Mouse (Mus musculus) stomach, embryonic 14.5 days (tissue): ENCODE measurements at regions not wholly inside any gene's neighbourhood (a gene's known extent, or its start where the extent isn't known, plus 50 kb on each side); places are given as distances from the start of the nearest gene placed in this dataset.

Experiments used
- ATAC-seq: fragments of 200-750 bp; cut with Nextera tagmentation; 2 replicates; pipeline ENCODE4 v1.8.0; 2017; ENCODE audit warnings: low read depth, moderate TSS enrichment; ENCODE audit not compliant: insufficient number of reproducible peaks, insufficient read depth, low FRiP score
- H3K27ac ChIP-seq: fragments of 300-500 bp; sonication (generic); 2 replicates; pipeline ENCODE4 v1.5.1; 2014; ENCODE audit warnings: mild to moderate bottlenecking, low read length, moderate library complexity, mixed read lengths
- H3K27me3 ChIP-seq: fragments of 300-500 bp; sonication (generic); 2 replicates; pipeline ENCODE4 v1.6.1; 2014; ENCODE audit warnings: low read length, control low read depth, mixed read lengths; ENCODE audit not compliant: control insufficient read depth, insufficient read depth
- H3K36me3 ChIP-seq: fragments of 300-500 bp; sonication (generic); 2 replicates; pipeline ENCODE4 v1.6.1; 2014; ENCODE audit warnings: mild to moderate bottlenecking, control low read depth, low read length, moderate library complexity, mixed read lengths; ENCODE audit not compliant: control insufficient read depth, insufficient read depth
- H3K4me1 ChIP-seq: fragments of 300-500 bp; sonication (generic); 2 replicates; pipeline ENCODE4 v1.6.1; 2014; ENCODE audit warnings: low read length, control low read depth, mixed read lengths; ENCODE audit not compliant: control insufficient read depth, insufficient read depth
- H3K4me2 ChIP-seq: fragments of 300-500 bp; sonication (generic); replicated peaks from 2 replicates; pipeline ENCODE4 v1.6.1; 2014; ENCODE audit warnings: low read depth, low read length, control low read depth
- H3K4me3 ChIP-seq: fragments of 300-500 bp; sonication (generic); 2 replicates; pipeline ENCODE4 v1.5.1; 2014; ENCODE audit warnings: low read depth, low read length, control low read depth
- H3K9ac ChIP-seq: fragments of 300-500 bp; sonication (generic); replicated peaks from 2 replicates; pipeline ENCODE4 v1.6.1; 2014; ENCODE audit warnings: low read depth, mild to moderate bottlenecking, control low read depth, low read length, moderate library complexity, mixed read lengths
- H3K9me3 ChIP-seq: fragments of 300-500 bp; sonication (generic); 2 replicates; pipeline ENCODE4 v1.6.1; 2016; ENCODE audit warnings: low read depth, low read length, control low read depth; ENCODE audit not compliant: control insufficient read depth
- WGBS: fragments of 180-500 bp; shearing (Covaris S2); extraction: QIAGEN DNeasy Blood & Tissue Kit; methylation state at CpG from one replicate; pipeline ENCODE4 v1.1.7; 2014; 5-methylcytosine and 5-hydroxymethylcytosine counted together

GRCm38 (mm10) chr2:117769402-117770114 is 342.1 kb upstream of the Thbs1 start:
- Histone ChIP-seq H3K27ac (no peak overlapping the region; the same call in 1 of the 2 replicates), H3K9me3 (no peaks in the 10 kb centered on the region), H3K36me3 (no peaks in the 10 kb centered on the region), H3K4me1 (no peaks in the 10 kb centered on the region; the same call in 1 of the 2 replicates), H3K9ac (no peak overlapping the region), H3K4me2 (no peak overlapping the region), H3K27me3 (no peaks in the 10 kb centered on the region), H3K4me3 (no peak overlapping the region)
- 30% methylated on average over 7 of the region's 7 CpGs for WGBS
- no peak for ATAC-seq

- Histone ChIP-seq H3K4me1 (no peaks in the 10 kb centered on the region; the same call in 1 of the 2 replicates), H3K9me3 (no peaks in the 10 kb centered on the region), H3K36me3 (no peaks in the 10 kb centered on the region), H3K4me3 (no peak overlapping the region), H3K27me3 (no peaks in the 10 kb centered on the region), H3K9ac (no peak overlapping the region), H3K27ac (peak overlapping the region; percentile 46; the same call in 1 of the 2 replicates), H3K4me2 (no peak overlapping the region)
- WGBS, result 60% methylated on average over 3 of the region's 3 CpGs
- no peak for ATAC-seq
These were observed 341.6 kb upstream of the Thbs1 start for GRCm38 (mm10) chr2:117770115-117770485.

- no peak overlapping the region for H3K4me3 ChIP-seq
- no peaks in the 10 kb centered on the region for H3K27me3 ChIP-seq
- 90% methylated on average over 3 of the region's 3 CpGs for WGBS
These were observed 331.4 kb upstream of the Thbs1 start for GRCm38 (mm10) chr2:117780287-117780686.

GRCm38 (mm10) chr2:117780816-117781215 is 330.9 kb upstream of the Thbs1 start:
- 80% methylated on average over 7 of the region's 7 CpGs for WGBS
- Histone ChIP-seq H3K27ac (no peak overlapping the region), H3K4me1 (0 out of 2 replicates have a peak, but pooled peaks cover under 1% of the 10 kb centered on the region), H3K36me3 (no peaks in the 10 kb centered on the region), H3K4me3 (no peak overlapping the region), H3K4me2 (no peak overlapping the region), H3K9me3 (no peaks in the 10 kb centered on the region), H3K9ac (no peak overlapping the region), H3K27me3 (no peaks in the 10 kb centered on the region)
- ATAC-seq, result no peak

More at GRCm38 (mm10) chr2:117780287-117780686, 331.4 kb upstream of the Thbs1 start:
- no peak for ATAC-seq
- H3K27ac ChIP-seq, result no peak overlapping the region
- no peaks in the 10 kb centered on the region for H3K4me1 ChIP-seq
- no peaks in the 10 kb centered on the region for H3K9me3 ChIP-seq
- H3K9ac ChIP-seq, result no peak overlapping the region
- H3K4me2 ChIP-seq, result no peak overlapping the region
- H3K36me3 ChIP-seq, result no peaks in the 10 kb centered on the region

GRCm38 (mm10) chr2:117787321-117787720 is 324.4 kb upstream of the Thbs1 start:
- Histone ChIP-seq H3K27me3 (no peaks in the 10 kb centered on the region), H3K36me3 (no peaks in the 10 kb centered on the region), H3K9me3 (no peaks in the 10 kb centered on the region), H3K4me2 (no peak overlapping the region), H3K9ac (no peak overlapping the region), H3K4me3 (no peak overlapping the region), H3K27ac (no peak overlapping the region), H3K4me1 (0 out of 2 replicates have a peak, but pooled peaks cover 4% of the 10 kb centered on the region)
- 79% methylated on average over 1 of the region's 1 CpGs for WGBS
- ATAC-seq, result no peak

- WGBS, result 55% methylated on average over 1 of the region's 1 CpGs
- Histone ChIP-seq H3K4me3 (no peak overlapping the region), H3K27me3 (no peaks in the 10 kb centered on the region), H3K4me1 (no peaks in the 10 kb centered on the region), H3K27ac (peak overlapping the region; percentile 36; the same call in 1 of the 2 replicates), H3K36me3 (no peaks in the 10 kb centered on the region), H3K4me2 (no peak overlapping the region), H3K9ac (no peak overlapping the region), H3K9me3 (no peaks in the 10 kb centered on the region)
- no peak for ATAC-seq
These were observed 317.4 kb upstream of the Thbs1 start for GRCm38 (mm10) chr2:117794285-117794684.

- H3K27ac ChIP-seq, result no peak overlapping the region
- no peaks in the 10 kb centered on the region for H3K9me3 ChIP-seq
- ATAC-seq, result no peak
- no peak overlapping the region for H3K9ac ChIP-seq
- no peaks in the 10 kb centered on the region for H3K4me1 ChIP-seq
- H3K36me3 ChIP-seq, result no peaks in the 10 kb centered on the region
- H3K4me2 ChIP-seq, result no peak overlapping the region
- no peaks in the 10 kb centered on the region for H3K27me3 ChIP-seq
- no peak overlapping the region for H3K4me3 ChIP-seq
These were observed 309.6 kb upstream of the Thbs1 start for GRCm38 (mm10) chr2:117801946-117802600.

- H3K36me3 ChIP-seq, result no peaks in the 10 kb centered on the region
- no peaks in the 10 kb centered on the region for H3K9me3 ChIP-seq
- no peak overlapping the region for H3K9ac ChIP-seq
- H3K4me3 ChIP-seq, result no peak overlapping the region
- H3K4me1 ChIP-seq, result no peaks in the 10 kb centered on the region
- H3K27ac ChIP-seq, result no peak overlapping the region
- ATAC-seq, result no peak
- H3K27me3 ChIP-seq, result no peaks in the 10 kb centered on the region
- WGBS, result 48% methylated on average over 2 of the region's 2 CpGs
- no peak overlapping the region for H3K4me2 ChIP-seq
These were observed 309.0 kb upstream of the Thbs1 start for GRCm38 (mm10) chr2:117802686-117803085.
